Mouse (Mus musculus) liver, adult 2 months (tissue): ENCODE results near the gene Hscb.

Source experiments
- CTCF ChIP-seq: fragments of 200-500 bp; IDR thresholded peaks from 2 replicates; pipeline ENCODE4 v1.5.1; 2011; ENCODE audit warnings: low read depth, low read length, control low read depth
- POLR2A ChIP-seq: fragments of 200-500 bp; IDR thresholded peaks from 2 replicates; pipeline ENCODE4 v1.6.1; 2011; ENCODE audit warnings: low read length, control low read depth; ENCODE audit not compliant: insufficient read depth; ENCODE audit errors: extremely low read depth

GRCm38 (mm10) chr5:110779998-110780760 lies 59.4 kb downstream of the Hscb start, which contains the start of gene Pus1:
- no peak for TF ChIP-seq POLR2A
- TF ChIP-seq CTCF = no peak
